Mouse (Mus musculus) CH12.LX (cell line): Measurements from ENCODE around the gene Gm21964. TPM values are rescaled to one million over a fixed set of nuclear protein-coding genes. Genes with fewer than 3 reads are reported as not detected.

Source experiments
- DNase-seq: peaks from one replicate; pipeline ENCODE4 v3.0.0-alpha.2; 2013; ENCODE audit errors: extremely low read depth
- H3K27ac ChIP-seq: 2 replicates; pipeline ENCODE4 v1.5.1; 2012; ENCODE audit warnings: low read depth, mild to moderate bottlenecking, control low read depth, moderate library complexity; ENCODE audit not compliant: insufficient read depth
- H3K27me3 ChIP-seq: replicated peaks from 2 replicates; pipeline ENCODE3; 2012; ENCODE audit warnings: inconsistent platforms
- H3K36me3 ChIP-seq, 2 experiments: replicated peaks in 1 of 2; 2 replicates each; pipeline versions ENCODE3 to v1.6.1; 2012; ENCODE audit warnings: inconsistent platforms in 1 of 2, low read length in 1 of 2, mild to moderate bottlenecking in 1 of 2, mixed read lengths in 1 of 2, moderate library complexity in 1 of 2; ENCODE audit not compliant: control insufficient read depth in 1 of 2, insufficient read depth in 1 of 2
- H3K4me1 ChIP-seq, 2 experiments: 2 replicates each; pipeline ENCODE4 v1.6.1; 2012; ENCODE audit warnings: inconsistent platforms in 1 of 2, moderate library complexity in 1 of 2; ENCODE audit not compliant: insufficient read depth in 2 of 2, control insufficient read depth in 1 of 2
- H3K4me2 ChIP-seq: 2 replicates; pipeline ENCODE4 v1.6.1; 2012; ENCODE audit warnings: low read depth, mild to moderate bottlenecking, control low read depth; ENCODE audit not compliant: poor library complexity, insufficient read depth, severe bottlenecking
- H3K4me3 ChIP-seq, 3 experiments: fragments of 150-350 bp in 1 of 3; sonication (generic) in 1 of 3; replicated peaks in 1 of 3; 2 replicates each; pipeline versions ENCODE3 to v1.5.1; 2011 to 2012; ENCODE audit warnings: low read depth in 2 of 3, low read length in 2 of 3, mild to moderate bottlenecking in 2 of 3, moderate library complexity in 2 of 3, control low read depth in 1 of 3, improper control_type of control experiment in 1 of 3, inconsistent platforms in 1 of 3, mixed read lengths in 1 of 3; ENCODE audit not compliant: poor library complexity in 1 of 3
- H3K79me2 ChIP-seq: replicated peaks from 2 replicates; pipeline ENCODE4 v1.6.1; 2012; ENCODE audit warnings: mild to moderate bottlenecking, moderate library complexity; ENCODE audit not compliant: control insufficient read depth, poor library complexity, insufficient read depth, severe bottlenecking; ENCODE audit errors: extremely low read depth
- H3K9ac ChIP-seq: 2 replicates; pipeline ENCODE4 v1.6.1; 2012; ENCODE audit warnings: low read depth, mild to moderate bottlenecking, control low read depth, moderate library complexity; ENCODE audit not compliant: insufficient read depth
- H3K9me3 ChIP-seq: replicated peaks from 2 replicates; pipeline ENCODE3; 2012; ENCODE audit warnings: low read length, inconsistent platforms, mixed read lengths
- EP300 ChIP-seq: IDR thresholded peaks from 2 replicates; pipeline ENCODE4 v1.6.1; 2011; ENCODE audit warnings: low read length, improper control_type of control experiment
- HCFC1 ChIP-seq: IDR thresholded peaks from 2 replicates; pipeline ENCODE4 v1.6.1; 2012; ENCODE audit warnings: low read depth, mild to moderate bottlenecking, inconsistent platforms, low read length, improper control_type of control experiment
- JUN ChIP-seq: IDR thresholded peaks from 2 replicates; pipeline ENCODE4 v1.6.1; 2011; ENCODE audit warnings: low read depth, mild to moderate bottlenecking, low read length, improper control_type of control experiment, moderate library complexity; ENCODE audit not compliant: insufficient read depth
- KAT2A ChIP-seq: IDR thresholded peaks from 2 replicates; pipeline ENCODE4 v1.6.1; 2012; ENCODE audit warnings: low read length, improper control_type of control experiment, inconsistent platforms; ENCODE audit not compliant: insufficient replicate concordance
- MAFK ChIP-seq: IDR thresholded peaks from 2 replicates; pipeline ENCODE4 v1.6.1; 2011; ENCODE audit warnings: low read length, improper control_type of control experiment; ENCODE audit not compliant: insufficient replicate concordance
- MAX ChIP-seq: IDR thresholded peaks from 2 replicates; pipeline ENCODE4 v1.6.1; 2011; ENCODE audit warnings: low read length, improper control_type of control experiment
- MAZ ChIP-seq: IDR thresholded peaks from 2 replicates; pipeline ENCODE4 v1.6.1; 2012; ENCODE audit warnings: low read depth, mild to moderate bottlenecking, inconsistent platforms, low read length, improper control_type of control experiment, moderate library complexity
- MYC ChIP-seq: IDR thresholded peaks from 2 replicates; pipeline ENCODE4 v1.6.1; 2011; ENCODE audit warnings: low read depth, mild to moderate bottlenecking, improper control_type of control experiment, low read length
- POLR2AphosphoS2 ChIP-seq: IDR thresholded peaks from 2 replicates; pipeline ENCODE4 v1.6.1; 2011; ENCODE audit warnings: low read depth, low read length, improper control_type of control experiment
- RAD21 ChIP-seq: IDR thresholded peaks from 2 replicates; pipeline ENCODE4 v1.6.1; 2011; ENCODE audit warnings: low read depth, mild to moderate bottlenecking, low read length, improper control_type of control experiment, moderate library complexity
- SIN3A ChIP-seq: IDR thresholded peaks from 2 replicates; pipeline ENCODE4 v1.6.1; 2012; ENCODE audit warnings: low read length, improper control_type of control experiment, inconsistent platforms
- SMC3 ChIP-seq: IDR thresholded peaks from 2 replicates; pipeline ENCODE4 v1.6.1; 2011; ENCODE audit warnings: low read depth, low read length, improper control_type of control experiment
- TBP ChIP-seq: conservative IDR thresholded peaks from 2 replicates; pipeline ENCODE4 v1.6.1; 2011; ENCODE audit warnings: low read depth, low read length, improper control_type of control experiment
- TCF12 ChIP-seq: IDR thresholded peaks from 2 replicates; pipeline ENCODE4 v1.6.1; 2014; ENCODE audit warnings: low read depth, mild to moderate bottlenecking, inconsistent platforms, low read length, improper control_type of control experiment
- UBTF ChIP-seq: IDR thresholded peaks from 2 replicates; pipeline ENCODE4 v1.6.1; 2012; ENCODE audit warnings: low read depth, mild to moderate bottlenecking, inconsistent platforms, low read length, improper control_type of control experiment, moderate library complexity
- USF1 ChIP-seq: IDR thresholded peaks from 2 replicates; pipeline ENCODE4 v1.6.1; 2014; ENCODE audit warnings: low read depth, mild to moderate bottlenecking, inconsistent platforms, low read length, improper control_type of control experiment
- ZKSCAN1 ChIP-seq: IDR thresholded peaks from 2 replicates; pipeline ENCODE4 v1.6.1; 2012; ENCODE audit warnings: low read depth, inconsistent platforms, low read length, improper control_type of control experiment, borderline replicate concordance
- ZMIZ1 ChIP-seq: IDR thresholded peaks from 2 replicates; pipeline ENCODE4 v1.6.1; 2012; ENCODE audit warnings: low read depth, mild to moderate bottlenecking, inconsistent platforms, low read length, improper control_type of control experiment
- dilution Hi-C: fragments of 300-500 bp; cut with MboI; formaldehyde crosslinking; loops from 2 replicates; pipeline ENCODE4 v1.14.3; 2020; ENCODE audit warnings: low sequenced_read_pairs; ENCODE audit not compliant: extremely low pct_unique_long_range_greater_than_20kb, extremely low pct_ligation_motif_present
- in situ Hi-C: fragments of 300-500 bp; cut with MboI; formaldehyde crosslinking; loops from 3 replicates; pipeline ENCODE4 v1.14.3; 2019; ENCODE audit warnings: low sequenced_read_pairs, low pct_ligation_motif_present, low pct_unique_long_range_greater_than_20kb, mixed read lengths
- polyA plus RNA-seq: library from polyadenylated mRNA; unstranded; fragments of >175 nt; gene quantifications from 2 replicates; pipeline ENCODE4 v1.2.1, GENCODE M21; 2012; ENCODE audit warnings: low read depth; ENCODE audit not compliant: insufficient read length
- total RNA-seq, 2 experiments: library from RNA; depleted of rRNA; stranded (reverse); fragments of 300-350 nt in 1 of 2; fragments of >200 nt in 1 of 2; gene quantifications; 2 replicates each; pipeline ENCODE4 v1.2.3; 2012 to 2014

Gene Gm21964
- total and polyA plus RNA-seq, 3 experiments = not detected

- no peaks in the 10 kb centered on the region for H3K4me1 ChIP-seq
- TF ChIP-seq USF1 (no peak), SMC3 (no peak), MAZ (no peak), KAT2A (no peak), MAFK (no peak), POLR2AphosphoS2 (no peak), RAD21 (no peak), UBTF (no peak), TBP (no peak), SIN3A (no peak), TCF12 (no peak), EP300 (no peak), MAX (no peak), ZMIZ1 (no peak)
- H3K27me3 ChIP-seq = no peaks in the 10 kb centered on the region
- H3K4me3 ChIP-seq = no peak overlapping the region
- no peak overlapping the region for H3K27ac ChIP-seq
- dilution Hi-C loops = no loop called here
- no peak overlapping the region for H3K4me2 ChIP-seq
- H3K79me2 ChIP-seq = no peaks in the 10 kb centered on the region; the same call in 1 of the 2 replicates
- in situ Hi-C loops = loop anchor here (10.0 kb wide), 1 partner anchor 50 kb away; no protein-coding TSS in a partner anchor
- H3K9me3 ChIP-seq = peaks cover 10% of the 10 kb centered on the region
- H3K9ac ChIP-seq = no peak overlapping the region
- DNase-seq = no peak
- H3K36me3 ChIP-seq = no peaks in the 10 kb centered on the region
Measured at GRCm38 (mm10) chr8:110064606-110065365, 36.2 kb upstream of the Gm21964 start.

DNA sequence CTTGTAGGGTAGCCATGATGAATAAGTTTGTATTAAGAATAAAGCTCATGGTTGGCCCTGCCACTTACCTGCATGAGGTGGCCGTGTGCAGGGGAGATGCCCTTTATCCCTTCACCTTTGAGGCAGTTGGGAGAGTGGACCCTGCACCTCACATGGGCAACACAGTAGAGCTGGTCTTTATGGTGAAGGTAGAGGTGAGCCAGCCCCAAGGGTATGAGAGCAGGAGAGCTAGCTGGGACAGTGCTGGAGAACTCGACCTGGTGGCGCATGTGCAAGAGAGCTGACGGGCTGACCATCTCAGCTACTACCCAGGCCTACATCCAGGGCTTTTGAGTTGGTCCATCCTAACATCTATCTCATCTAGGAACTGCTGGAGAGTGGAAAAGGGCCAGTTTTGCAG, 35.3 kb upstream of the Gm21964 start:
- dilution Hi-C loops = no loop called here
- in situ Hi-C loops = loop anchor here (10.0 kb wide), 1 partner anchor 51 kb away; no protein-coding TSS in a partner anchor

More for the DNA sequence above, 35.3 kb upstream of the Gm21964 start:
- no peaks in the 10 kb centered on the region for H3K27me3 ChIP-seq
- H3K9me3 ChIP-seq = peaks cover 10% of the 10 kb centered on the region
- no peak overlapping the region for H3K9ac ChIP-seq
- H3K4me3 ChIP-seq = no peak overlapping the region
- no peaks in the 10 kb centered on the region; the same call in 1 of the 2 replicates for H3K79me2 ChIP-seq
- H3K4me2 ChIP-seq = no peak overlapping the region
- no peak overlapping the region for H3K27ac ChIP-seq
- no peak for DNase-seq
- H3K36me3 ChIP-seq = no peaks in the 10 kb centered on the region
- H3K4me1 ChIP-seq = no peaks in the 10 kb centered on the region
- TF ChIP-seq MYC (no peak), HCFC1 (no peak), JUN (no peak), POLR2AphosphoS2 (no peak), ZKSCAN1 (no peak), KAT2A (no peak)
